Mouse (Mus musculus): ENCODE data around the gene 2010315B03Rik.

GRCm38 (mm10) chr9:124281912-124282686 is 30.4 kb downstream of the 2010315B03Rik start:
- TF ChIP-seq POLR2AphosphoS2 (IDR thresholded peaks at IDR 0.05; ENCODE audit: low read length) (peak; percentile 84), MEF2A (IDR thresholded peaks at IDR 0.05; ENCODE audit: extremely low read depth, insufficient replicate concordance, low read depth, low read length, poor library complexity, severe bottlenecking) (no peak), HCFC1 (IDR thresholded peaks at IDR 0.05; ENCODE audit: low read depth, low read length) (peak; percentile 85), NELFE (IDR thresholded peaks at IDR 0.05; ENCODE audit: low read depth, low read length) (peak; percentile 87), SIN3A (IDR thresholded peaks at IDR 0.05; ENCODE audit: low read length) (peak; percentile 66), CTCF (IDR thresholded peaks at IDR 0.05 in 2 of 3, conservative IDR thresholded peaks at IDR 0.05 in 1 of 3; ENCODE audit: control insufficient read depth in 1 of 3, insufficient read depth in 1 of 3, low read depth in 2 of 3, low read length in 3 of 3, poor library complexity in 1 of 3, severe bottlenecking in 1 of 3) (no peak)

Measured in MEL (cell line).